Mouse (Mus musculus) lung, postnatal 25 days (tissue): Measurements from ENCODE around the gene Fam57a.
"Not testable (repeated sequence)": the region's sequence is repeated elsewhere in the genome, so short reads cannot be mapped to it uniquely, and the experiment has no call there.

Source experiments
- DNase-seq: peaks from one replicate; pipeline ENCODE4 v3.0.0; 2022; ENCODE audit warnings: low spot score

Fam57a gene

DNA sequence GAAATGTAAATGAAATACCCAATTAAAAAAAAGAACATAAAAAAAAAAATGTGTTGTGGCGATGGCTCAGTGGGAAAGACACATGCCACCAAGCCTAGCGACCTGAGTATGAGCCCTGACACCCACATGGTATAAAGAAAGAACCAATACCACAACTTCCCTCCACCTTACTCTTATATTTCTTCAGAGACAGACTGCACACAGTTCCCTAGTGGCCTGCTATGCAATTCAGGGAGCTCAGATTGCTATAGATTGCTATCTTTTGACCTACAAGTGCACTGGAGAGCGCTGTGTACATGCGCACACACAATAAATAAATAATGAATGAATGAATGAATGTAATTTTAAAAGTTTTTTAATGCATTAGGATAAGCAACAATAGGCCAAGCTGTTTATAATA lies 4.3 kb downstream of the Fam57a start:
- no peak for DNase-seq

DNA sequence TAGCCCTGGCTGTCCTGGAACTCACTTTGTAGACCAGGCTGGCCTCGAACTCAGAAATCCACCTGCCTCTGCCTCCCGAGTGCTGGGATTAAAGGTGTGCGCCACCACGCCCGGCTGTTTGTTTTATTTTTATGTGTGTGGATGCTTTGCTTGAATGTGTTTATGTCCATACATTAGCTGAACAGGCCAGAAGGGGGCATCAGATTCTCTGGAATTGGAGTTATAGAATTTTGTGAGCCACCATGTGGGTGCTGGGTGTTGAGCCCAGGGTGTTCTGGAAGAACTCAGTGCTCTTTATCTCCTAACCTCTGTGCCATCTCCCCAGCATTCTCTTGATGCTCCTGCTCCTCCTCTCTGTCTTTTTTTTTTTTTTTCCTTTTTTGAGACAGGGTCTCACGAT lies 7.4 kb downstream of the Fam57a start:
- DNase-seq = no peak

DNA sequence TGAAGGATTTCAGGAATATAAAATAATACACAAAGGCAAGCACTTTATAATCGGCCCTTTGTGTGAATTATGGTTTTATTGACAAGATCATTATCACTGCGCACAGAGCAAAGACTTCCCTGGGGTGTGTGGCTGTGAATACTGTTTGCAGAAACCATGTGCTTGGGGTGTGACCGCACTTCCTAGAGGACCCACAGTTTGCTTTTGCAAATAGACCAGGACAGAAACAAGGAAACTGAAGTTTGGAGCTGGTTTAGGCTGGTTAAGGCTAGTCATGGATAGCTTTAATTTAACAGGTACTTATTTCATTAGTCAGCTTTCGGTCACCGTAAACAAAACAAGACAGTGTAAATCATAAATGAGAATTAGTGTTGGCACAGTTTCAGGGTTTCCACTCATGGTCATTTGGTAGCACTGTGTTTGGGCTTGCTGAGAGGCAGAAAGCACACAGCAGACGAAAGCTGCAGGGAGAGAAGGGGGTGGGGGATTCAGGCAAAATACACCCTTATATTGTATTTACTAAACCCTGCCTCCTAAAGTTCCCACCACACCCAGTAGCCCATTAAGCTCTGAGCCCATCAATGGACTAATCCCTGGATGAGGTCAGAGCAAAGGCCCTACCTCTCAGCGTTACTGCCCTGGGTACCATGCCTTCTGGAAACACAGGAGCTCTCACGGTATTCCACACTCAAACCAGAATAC lies 17.0 kb downstream of the Fam57a start:
- DNase-seq = no peak

DNA sequence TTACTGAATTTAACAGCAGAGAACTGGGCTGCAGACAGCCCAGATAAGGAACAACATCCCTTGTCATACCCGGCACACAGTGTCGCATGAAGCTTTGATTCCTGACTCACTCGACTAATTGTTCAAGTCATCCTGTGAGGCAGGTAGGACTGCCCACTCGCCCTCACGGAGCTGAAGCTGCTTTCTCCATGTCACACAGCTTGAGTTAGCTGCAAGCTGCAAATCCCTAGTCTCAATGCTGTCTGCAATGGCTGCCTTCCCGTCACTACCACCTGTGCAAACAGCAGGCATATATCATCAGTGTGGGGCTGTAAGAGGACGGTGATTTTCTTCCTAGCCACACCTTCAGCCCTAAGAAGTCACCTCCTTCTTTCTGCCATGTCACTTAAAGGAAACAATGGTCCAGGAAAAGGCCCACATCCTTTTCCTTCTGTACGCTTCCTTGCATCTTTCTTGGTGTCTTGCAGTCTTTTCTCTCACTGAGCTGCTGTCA lies 17.6 kb downstream of the Fam57a start:
- DNase-seq = no peak

DNA sequence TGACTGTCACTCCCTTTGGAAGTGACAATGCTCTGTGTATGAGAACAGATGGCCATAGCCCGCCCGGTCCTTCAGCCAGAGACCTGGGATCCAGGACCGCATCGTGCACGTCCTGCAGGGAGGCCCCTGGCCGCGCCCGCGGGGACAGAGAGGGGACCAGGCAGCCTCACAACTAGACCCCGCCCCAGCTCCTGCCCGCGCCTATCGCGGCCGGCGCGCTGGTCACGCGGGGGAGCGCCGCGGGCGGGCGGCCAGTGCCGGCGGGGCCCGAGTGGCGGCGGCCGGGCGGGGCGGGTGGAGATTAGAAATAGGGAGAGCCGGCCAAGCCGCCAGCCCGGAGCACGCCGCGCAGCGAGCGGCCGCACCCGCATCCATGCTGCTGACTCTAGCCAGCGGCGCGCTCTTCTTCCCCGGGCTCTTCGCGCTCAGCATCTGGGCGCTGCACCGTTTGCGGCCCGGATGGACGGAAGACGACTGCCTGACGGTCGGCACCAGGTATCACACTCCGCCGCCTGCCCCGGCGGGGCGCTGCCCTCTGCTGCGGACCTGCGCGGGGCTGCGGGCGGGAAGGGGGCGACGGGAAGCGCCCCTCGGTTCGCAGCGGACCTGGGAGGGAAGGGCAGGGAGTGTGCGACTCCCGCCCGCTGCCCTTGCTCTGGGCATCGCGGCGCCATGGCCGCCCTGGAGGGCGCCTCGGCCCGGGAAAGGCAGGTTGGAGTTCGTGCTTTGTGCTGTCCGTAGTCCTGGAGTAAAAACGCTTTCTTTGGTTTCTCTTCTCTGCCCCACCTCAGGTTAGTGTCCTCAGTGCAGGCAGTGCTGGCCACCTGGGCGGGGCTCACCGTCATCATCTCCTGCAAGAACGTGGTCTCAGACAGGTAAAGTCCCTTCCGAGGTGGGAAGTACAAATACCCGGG lies 22.5 kb downstream of the Fam57a start:
- DNase-seq = peak; percentile 88

DNA sequence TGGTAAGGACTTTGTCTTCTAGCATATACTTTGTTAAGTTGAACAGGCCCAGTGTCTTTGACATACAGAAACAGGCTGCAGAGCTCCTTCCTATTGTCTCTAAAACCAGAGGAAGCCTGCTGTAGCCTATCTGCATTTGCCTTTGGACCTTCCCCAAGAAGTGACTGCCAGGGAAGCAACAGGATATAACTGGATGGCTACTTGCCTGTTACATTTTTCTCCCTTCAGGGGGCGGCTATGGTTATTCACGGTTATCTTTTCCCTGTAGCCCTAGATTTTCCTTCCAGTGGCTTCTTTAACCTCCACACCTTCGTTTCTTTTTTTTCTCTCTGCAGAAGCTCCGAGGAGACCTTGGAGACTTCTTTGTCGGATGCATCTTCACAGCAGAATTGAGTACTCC lies 27.3 kb downstream of the Fam57a start:
- DNase-seq = no peak

DNA sequence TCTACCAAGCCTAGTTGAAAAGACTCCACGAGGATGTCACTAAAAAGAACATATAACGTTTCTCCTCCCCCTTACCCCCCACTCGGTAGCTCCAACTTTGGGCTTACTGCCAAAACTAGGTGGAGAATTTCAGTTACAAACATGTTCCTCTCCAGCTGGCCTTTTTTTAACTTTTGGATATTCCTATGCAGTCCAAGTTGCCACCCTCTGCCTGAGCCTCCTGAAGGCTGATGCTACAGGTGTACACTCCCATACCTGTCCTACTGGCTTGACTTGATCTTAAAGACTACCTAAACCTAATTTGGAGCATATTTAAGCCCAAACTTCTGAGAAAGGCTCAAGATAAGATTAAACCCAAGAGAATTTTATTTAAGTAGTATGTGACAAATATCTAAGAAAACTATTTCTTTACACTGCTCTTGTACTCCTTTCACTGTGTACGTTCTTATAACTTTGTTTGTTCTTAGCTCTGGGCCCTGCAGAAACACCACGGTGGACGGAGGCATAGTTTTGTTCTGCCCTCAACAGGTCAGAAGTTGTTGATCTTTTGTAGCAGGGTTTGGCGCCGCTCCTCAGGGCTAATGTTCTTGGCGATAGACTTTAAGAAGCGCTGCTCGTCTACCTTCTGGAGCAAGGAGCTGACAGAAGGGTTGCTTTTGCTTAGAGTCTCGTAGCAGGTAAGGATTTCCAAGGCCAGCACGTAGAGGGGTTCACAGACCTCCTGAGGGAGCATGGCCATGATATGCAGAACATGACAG lies 30.9 kb downstream of the Fam57a start:
- peak; percentile 38 for DNase-seq

DNA sequence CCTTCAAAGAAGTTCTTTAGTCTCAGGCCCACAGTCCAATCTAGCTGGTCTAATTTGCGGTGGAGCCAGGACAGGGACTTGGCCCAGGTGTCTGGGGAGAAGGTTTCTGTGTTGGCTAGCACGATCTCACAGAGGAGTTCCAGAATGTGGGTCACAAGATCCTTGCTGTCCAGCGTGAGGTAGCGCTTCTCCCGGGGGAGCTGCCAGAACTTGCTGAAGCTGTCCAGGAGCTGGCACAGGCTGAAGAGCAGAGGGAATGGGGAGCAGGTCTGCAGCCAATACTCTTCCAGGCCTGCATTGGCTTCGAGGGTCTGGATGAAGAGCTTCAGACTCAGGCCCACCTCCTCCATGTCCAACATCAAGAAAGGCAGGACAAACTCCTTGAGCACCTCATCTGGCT lies 32.1 kb downstream of the Fam57a start:
- DNase-seq = not testable (repeated sequence)

DNA sequence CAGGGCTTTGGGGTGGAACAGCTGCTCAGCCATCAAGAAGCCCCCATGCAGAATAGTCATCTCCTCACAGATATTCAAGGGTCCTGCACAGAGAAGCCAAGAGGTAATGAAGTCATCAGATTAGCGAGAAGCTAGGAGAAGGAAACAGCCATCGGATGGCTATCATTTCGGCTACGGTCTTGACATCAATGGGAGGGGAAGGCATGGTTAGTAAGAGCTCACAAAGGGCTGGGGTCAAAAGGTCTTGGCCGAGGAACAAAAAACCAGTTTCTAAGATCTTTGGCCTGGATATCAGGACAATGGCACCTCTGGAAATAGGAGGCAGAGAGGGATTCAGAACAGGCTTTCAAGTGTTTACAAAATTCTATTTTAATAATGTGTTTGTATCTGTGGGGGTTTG lies 34.4 kb downstream of the Fam57a start:
- no peak for DNase-seq

DNA sequence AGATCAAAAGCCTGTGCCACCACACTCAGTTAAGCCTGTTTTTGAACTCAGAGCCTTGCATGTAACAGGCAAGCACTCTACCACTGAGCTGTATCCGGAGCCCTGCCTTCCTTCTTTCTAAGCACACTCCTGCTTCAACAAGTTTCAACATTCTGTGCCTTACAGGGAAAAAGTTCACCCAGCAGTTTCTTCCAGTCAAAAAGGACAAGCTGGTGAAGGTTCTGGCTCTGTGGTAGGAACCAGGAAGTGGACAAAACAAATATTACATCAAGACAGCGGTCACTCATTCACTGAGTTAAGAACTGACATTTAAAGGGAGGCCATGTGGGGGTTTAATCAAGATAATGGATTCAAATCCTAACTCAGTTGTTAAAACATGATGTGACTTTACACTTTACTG lies 35.5 kb downstream of the Fam57a start:
- peak; percentile 48 for DNase-seq

DNA sequence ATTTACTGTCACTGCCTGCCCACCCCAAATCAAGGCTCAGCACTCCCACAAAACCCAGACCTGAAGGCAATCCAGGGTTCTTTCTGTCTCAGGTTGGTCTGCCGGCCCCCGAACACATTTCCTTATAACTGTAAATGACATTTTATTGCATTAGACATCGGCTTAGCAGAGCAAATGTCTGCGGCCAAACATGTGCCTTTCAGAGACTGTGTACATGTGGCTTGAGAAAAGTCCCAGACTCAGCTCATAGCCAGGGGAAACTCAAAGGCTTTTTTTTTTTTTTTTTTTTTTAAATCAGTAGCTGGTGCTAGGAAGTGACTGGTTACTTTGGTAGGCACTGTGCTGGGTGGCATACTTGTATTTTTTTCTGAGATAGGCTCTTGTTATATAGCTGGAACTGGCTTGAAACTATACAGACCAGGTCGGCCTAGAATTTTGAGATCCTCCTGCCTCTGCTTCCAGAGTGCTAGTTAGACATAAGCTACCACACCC lies 36.6 kb downstream of the Fam57a start:
- no peak for DNase-seq

DNA sequence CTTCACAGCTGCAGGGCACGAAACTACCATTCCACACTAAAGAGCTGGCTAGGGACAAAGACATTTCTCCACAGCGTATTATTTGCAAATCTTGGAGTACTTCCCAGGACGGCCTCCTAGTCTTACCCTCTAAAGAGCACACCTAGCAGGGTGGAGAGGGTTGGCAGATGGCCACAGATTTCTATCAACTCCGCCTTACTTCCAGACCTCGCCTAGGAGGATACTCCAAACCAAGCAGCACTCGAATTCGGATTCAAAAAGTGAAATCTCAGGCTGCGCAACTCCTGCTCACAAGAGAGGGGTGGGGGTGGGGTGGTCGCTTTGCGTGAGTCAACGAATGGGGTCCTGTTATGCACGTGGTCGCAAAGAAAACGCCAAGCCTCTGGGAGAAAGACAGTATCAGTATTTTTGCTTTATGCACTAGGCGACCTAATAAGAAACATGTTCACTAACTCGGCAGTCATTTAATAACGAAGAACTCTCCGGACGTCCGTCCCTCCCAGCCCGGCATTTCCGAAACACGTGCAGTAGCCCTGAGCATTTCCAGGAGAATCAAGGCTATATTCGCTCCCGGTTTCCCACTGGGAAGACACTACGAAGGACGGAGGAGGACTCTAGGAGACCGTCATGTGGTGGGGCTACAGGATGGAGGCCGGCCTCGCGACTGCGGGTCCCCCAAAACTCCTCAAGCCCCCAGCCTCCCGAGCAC lies 37.4 kb downstream of the Fam57a start:
- peak; percentile 88 for DNase-seq

DNA sequence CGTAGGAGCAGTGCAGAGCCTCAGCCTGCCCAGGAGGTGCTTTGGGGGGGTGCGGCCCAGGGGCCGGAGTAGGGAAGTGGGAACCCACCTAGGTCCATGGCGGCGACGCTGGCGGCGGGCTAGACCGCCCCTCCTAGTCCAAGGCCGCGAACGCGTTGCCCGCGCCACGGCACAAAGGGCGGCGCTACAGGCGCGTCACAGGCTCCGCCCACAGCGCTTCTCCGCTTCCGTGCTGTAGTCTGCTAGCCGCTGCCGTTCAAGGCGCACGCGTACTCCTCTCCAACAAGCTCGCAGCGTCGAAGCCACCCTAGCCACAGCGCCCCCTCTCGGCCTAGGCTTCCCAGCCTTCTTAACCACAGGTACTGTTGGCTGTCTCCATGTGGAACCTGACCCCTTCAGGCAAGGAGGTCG lies 37.9 kb downstream of the Fam57a start, which contains the start of the genes Dbil5 and Gemin4:
Gene Dbil5 (plus strand): TSS at position 219 of the 411 bp plus-strand sequence.
Gene Gemin4 (minus strand): TSS at position 275 of the 411 bp plus-strand sequence.
- peak; percentile 98 for DNase-seq

DNA sequence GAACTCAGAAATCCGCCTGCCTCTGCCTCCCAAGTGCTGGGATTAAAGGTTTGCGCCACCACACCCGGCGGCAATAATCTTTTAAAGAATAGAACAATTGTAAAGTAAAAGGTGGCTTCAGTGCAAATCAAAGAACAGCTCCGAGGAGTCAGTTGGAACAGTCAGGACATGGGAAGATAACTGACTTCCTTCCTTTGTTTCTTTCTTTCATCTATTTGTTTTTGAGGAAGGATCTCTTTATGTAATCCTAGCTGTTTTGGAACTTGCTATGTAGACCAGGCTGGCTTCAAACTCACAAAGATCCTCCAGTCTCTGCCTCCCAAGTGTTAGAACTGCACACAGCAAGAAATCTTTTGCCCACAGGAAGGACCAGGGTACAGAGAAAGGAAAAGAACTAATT lies 45.2 kb downstream of the Fam57a start:
- no peak for DNase-seq

DNA sequence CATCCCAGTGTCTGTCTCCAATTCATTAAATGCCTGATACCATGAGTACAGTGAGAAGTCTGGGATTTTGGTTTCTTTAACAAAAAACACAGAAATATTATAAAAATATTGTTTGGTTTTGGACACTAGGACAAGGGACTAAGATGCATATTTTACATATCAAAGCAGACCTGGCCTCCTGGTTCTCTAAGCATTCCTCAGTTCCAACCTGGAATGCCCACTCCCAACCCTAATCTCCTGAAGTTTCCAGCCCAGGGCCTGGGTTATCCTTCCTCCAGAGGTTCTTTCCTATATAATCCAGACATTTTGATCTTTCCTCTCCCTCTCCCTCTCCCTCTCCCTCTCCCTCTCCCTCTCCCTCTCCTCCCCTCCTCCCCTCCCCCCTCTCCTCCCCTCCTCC lies 45.6 kb downstream of the Fam57a start:
- no peak for DNase-seq

DNA sequence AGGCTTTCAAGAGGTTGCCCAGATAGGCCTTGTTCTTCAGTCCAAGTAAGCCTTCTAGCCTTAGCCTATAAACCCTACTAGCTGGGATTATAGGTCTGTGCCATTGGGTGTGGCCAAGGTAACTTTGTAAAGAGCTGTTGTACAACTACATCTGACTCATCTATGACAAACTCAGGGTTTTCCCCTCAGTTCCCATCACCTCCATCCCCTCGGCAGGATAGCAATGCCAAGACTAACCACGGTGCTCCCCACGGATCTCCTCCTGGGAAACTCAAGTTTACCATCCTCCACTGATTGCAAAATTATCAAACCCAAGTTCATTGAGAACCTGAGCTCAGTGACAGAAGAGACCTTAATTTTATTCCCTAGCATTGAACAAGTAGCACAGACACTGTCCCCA lies 56.7 kb downstream of the Fam57a start:
- DNase-seq = no peak

DNA sequence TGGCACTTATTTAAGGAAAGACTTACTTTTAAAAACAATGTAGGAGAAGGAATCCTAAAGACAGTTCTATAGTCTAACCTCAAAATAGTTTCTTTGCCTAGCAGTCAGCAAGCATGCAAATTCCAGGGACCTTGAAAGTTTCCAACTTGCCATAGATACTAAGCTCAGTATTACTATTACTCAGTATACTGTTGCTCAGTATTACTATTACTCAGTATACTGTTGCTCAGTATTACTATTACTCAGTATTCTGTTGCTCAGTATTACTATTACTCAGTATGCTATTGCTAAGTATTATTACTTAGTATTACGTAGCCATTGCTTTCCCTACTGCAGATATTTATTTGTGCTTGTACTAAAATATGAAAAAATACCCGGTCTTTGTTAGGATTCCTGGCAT lies 60.3 kb downstream of the Fam57a start:
- DNase-seq = no peak

DNA sequence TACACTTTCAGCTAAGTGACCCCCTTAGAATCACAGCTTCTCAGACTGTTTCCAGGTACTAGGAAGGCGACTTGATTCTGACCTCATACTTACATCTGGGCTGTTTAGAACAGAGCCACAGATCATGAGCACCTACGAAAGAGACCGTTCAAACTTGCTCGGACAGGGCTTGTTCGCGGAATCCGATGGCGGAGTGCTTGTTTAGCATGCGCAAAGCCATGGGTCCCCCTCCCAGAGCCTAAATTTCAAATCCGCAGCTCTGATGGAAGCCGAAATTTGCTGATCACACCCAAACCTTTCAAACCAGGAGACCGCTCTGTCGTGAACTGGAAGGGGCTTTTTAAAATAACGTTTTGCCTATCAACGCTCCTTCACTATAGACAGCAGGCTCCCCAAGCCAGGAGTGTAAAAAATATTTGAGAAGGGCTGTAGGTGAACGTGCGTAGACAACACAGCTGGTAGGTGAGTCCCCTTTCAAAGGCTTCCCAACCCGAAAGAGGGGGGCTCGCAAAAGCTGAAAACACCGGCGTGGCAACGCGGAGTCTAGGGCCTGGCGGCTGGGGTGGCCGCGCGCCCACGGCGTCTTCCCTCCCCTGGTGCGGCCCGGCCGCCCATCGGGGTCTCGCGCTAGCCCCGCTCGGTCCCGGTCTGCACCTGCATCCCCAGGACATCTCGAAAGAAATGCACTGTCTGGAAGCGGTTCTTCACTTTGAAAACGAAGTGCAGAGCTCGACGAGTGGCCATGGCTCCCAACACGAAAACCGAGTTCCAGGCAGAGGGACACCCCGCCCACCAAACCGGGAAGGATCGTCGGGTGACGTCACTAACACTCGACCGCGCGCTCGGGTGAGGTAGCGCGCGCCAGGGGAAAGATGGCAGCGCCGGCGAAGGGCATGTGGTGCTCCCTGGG lies 63.7 kb downstream of the Fam57a start, which contains the start of the genes Mrm3 and Glod4:
Gene Mrm3 (plus strand): TSS at position 815 of the 910 bp plus-strand sequence.
Gene Glod4 (minus strand): TSS at position 825 of the 910 bp plus-strand sequence.
- peak; percentile 93 for DNase-seq

DNA sequence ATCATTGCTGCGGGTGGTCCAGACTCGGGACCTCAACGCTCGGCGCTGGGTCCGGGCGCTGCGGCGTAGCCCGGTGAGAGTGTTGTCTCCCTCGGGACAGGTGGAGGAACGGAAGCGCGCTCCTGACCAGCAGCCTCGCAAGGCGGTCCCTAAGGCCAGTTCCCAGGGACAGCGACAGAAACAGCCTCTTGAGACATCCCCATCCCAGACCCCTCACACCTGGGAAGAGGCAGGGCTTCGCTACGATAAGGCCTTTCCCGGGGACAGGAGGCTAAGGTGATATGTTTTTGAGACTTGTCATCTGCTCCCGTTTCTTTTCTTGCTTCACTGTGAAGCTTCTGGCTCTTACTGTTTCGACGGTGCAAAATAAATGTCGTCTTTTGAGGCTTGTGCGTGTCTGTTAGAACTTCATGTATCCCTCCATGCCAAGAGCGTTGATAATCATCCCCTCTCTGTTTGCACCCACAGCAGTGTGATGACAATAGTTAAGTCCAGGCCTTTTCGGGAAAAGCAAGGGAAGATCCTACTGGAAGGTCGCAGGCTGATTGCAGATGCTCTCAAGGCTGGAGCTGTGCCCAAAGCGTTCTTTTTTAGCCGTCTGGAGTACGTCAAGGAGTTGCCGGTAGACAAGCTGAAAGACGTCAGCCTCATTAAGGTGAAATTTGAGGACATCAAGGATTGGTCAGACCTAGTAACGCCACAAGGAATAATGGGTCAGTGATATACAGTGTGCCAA lies 64.5 kb downstream of the Fam57a start:
- no peak for DNase-seq
